Mouse (Mus musculus) CH12.LX (cell line): ENCODE results near the gene Ccdc188. TPM values are rescaled to one million over a fixed set of nuclear protein-coding genes. Genes with fewer than 3 reads are reported as not detected.

ENCODE experiments used
- DNase-seq: peaks from one replicate; pipeline ENCODE4 v3.0.0-alpha.2; 2013; ENCODE audit errors: extremely low read depth
- H3K27ac ChIP-seq: 2 replicates; pipeline ENCODE4 v1.5.1; 2012; ENCODE audit warnings: low read depth, mild to moderate bottlenecking, control low read depth, moderate library complexity; ENCODE audit not compliant: insufficient read depth
- H3K27me3 ChIP-seq: replicated peaks from 2 replicates; pipeline ENCODE3; 2012; ENCODE audit warnings: inconsistent platforms
- H3K36me3 ChIP-seq, 2 experiments: replicated peaks in 1 of 2; 2 replicates each; pipeline versions ENCODE3 to v1.6.1; 2012; ENCODE audit warnings: inconsistent platforms in 1 of 2, low read length in 1 of 2, mild to moderate bottlenecking in 1 of 2, mixed read lengths in 1 of 2, moderate library complexity in 1 of 2; ENCODE audit not compliant: control insufficient read depth in 1 of 2, insufficient read depth in 1 of 2
- H3K4me1 ChIP-seq, 2 experiments: 2 replicates each; pipeline ENCODE4 v1.6.1; 2012; ENCODE audit warnings: inconsistent platforms in 1 of 2, moderate library complexity in 1 of 2; ENCODE audit not compliant: insufficient read depth in 2 of 2, control insufficient read depth in 1 of 2
- H3K4me2 ChIP-seq: 2 replicates; pipeline ENCODE4 v1.6.1; 2012; ENCODE audit warnings: low read depth, mild to moderate bottlenecking, control low read depth; ENCODE audit not compliant: poor library complexity, insufficient read depth, severe bottlenecking
- H3K4me3 ChIP-seq, 3 experiments: fragments of 150-350 bp in 1 of 3; sonication (generic) in 1 of 3; replicated peaks in 1 of 3; 2 replicates each; pipeline versions ENCODE3 to v1.5.1; 2011 to 2012; ENCODE audit warnings: low read depth in 2 of 3, low read length in 2 of 3, mild to moderate bottlenecking in 2 of 3, moderate library complexity in 2 of 3, control low read depth in 1 of 3, improper control_type of control experiment in 1 of 3, inconsistent platforms in 1 of 3, mixed read lengths in 1 of 3; ENCODE audit not compliant: poor library complexity in 1 of 3
- H3K79me2 ChIP-seq: replicated peaks from 2 replicates; pipeline ENCODE4 v1.6.1; 2012; ENCODE audit warnings: mild to moderate bottlenecking, moderate library complexity; ENCODE audit not compliant: control insufficient read depth, poor library complexity, insufficient read depth, severe bottlenecking; ENCODE audit errors: extremely low read depth
- H3K9ac ChIP-seq: 2 replicates; pipeline ENCODE4 v1.6.1; 2012; ENCODE audit warnings: low read depth, mild to moderate bottlenecking, control low read depth, moderate library complexity; ENCODE audit not compliant: insufficient read depth
- H3K9me3 ChIP-seq: replicated peaks from 2 replicates; pipeline ENCODE3; 2012; ENCODE audit warnings: low read length, inconsistent platforms, mixed read lengths
- BHLHE40 ChIP-seq: IDR thresholded peaks from 2 replicates; pipeline ENCODE4 v1.6.1; 2011; ENCODE audit warnings: mild to moderate bottlenecking, low read depth, low read length, improper control_type of control experiment
- CHD1 ChIP-seq: IDR thresholded peaks from 2 replicates; pipeline ENCODE4 v1.6.1; 2012; ENCODE audit warnings: low read depth, low read length, improper control_type of control experiment, inconsistent platforms
- CHD2 ChIP-seq: IDR thresholded peaks from 2 replicates; pipeline ENCODE4 v1.6.1; 2011; ENCODE audit warnings: low read length, improper control_type of control experiment
- CTCF ChIP-seq, 2 experiments: IDR thresholded peaks in 1 of 2; conservative IDR thresholded peaks in 1 of 2; 2 replicates each; pipeline ENCODE4 v1.5.1; 2011 to 2012; ENCODE audit warnings: low read depth in 2 of 2, low read length in 2 of 2, improper control_type of control experiment in 1 of 2, inconsistent platforms in 1 of 2, mild to moderate bottlenecking in 1 of 2, moderate library complexity in 1 of 2
- E2F4 ChIP-seq: IDR thresholded peaks from 2 replicates; pipeline ENCODE4 v1.6.1; 2011; ENCODE audit warnings: low read depth, low read length, improper control_type of control experiment; ENCODE audit not compliant: insufficient replicate concordance
- ETS1 ChIP-seq: conservative IDR thresholded peaks from 2 replicates; pipeline ENCODE4 v1.6.1; 2012; ENCODE audit warnings: low read depth, mild to moderate bottlenecking, inconsistent platforms, low read length, improper control_type of control experiment, moderate library complexity
- GABPA ChIP-seq: IDR thresholded peaks from 2 replicates; pipeline ENCODE4 v1.6.1; 2012; ENCODE audit warnings: low read depth, low read length, improper control_type of control experiment, inconsistent platforms; ENCODE audit not compliant: insufficient replicate concordance
- HCFC1 ChIP-seq: IDR thresholded peaks from 2 replicates; pipeline ENCODE4 v1.6.1; 2012; ENCODE audit warnings: low read depth, mild to moderate bottlenecking, inconsistent platforms, low read length, improper control_type of control experiment
- JUN ChIP-seq: IDR thresholded peaks from 2 replicates; pipeline ENCODE4 v1.6.1; 2011; ENCODE audit warnings: low read depth, mild to moderate bottlenecking, low read length, improper control_type of control experiment, moderate library complexity; ENCODE audit not compliant: insufficient read depth
- JUND ChIP-seq: conservative IDR thresholded peaks from 2 replicates; pipeline ENCODE4 v1.6.1; 2011; ENCODE audit warnings: low read depth, low read length, improper control_type of control experiment
- KAT2A ChIP-seq: IDR thresholded peaks from 2 replicates; pipeline ENCODE4 v1.6.1; 2012; ENCODE audit warnings: low read length, improper control_type of control experiment, inconsistent platforms; ENCODE audit not compliant: insufficient replicate concordance
- MAX ChIP-seq: IDR thresholded peaks from 2 replicates; pipeline ENCODE4 v1.6.1; 2011; ENCODE audit warnings: low read length, improper control_type of control experiment
- MYC ChIP-seq: IDR thresholded peaks from 2 replicates; pipeline ENCODE4 v1.6.1; 2011; ENCODE audit warnings: low read depth, mild to moderate bottlenecking, improper control_type of control experiment, low read length
- NELFE ChIP-seq: IDR thresholded peaks from 2 replicates; pipeline ENCODE4 v1.6.1; 2011; ENCODE audit warnings: low read depth, low read length, improper control_type of control experiment
- NRF1 ChIP-seq: IDR thresholded peaks from 2 replicates; pipeline ENCODE4 v1.6.1; 2014; ENCODE audit warnings: low read depth, mild to moderate bottlenecking, inconsistent platforms, low read length, improper control_type of control experiment, moderate library complexity
- POLR2A ChIP-seq: IDR thresholded peaks from 2 replicates; pipeline ENCODE4 v1.6.1; 2011; ENCODE audit warnings: low read depth, mild to moderate bottlenecking, improper control_type of control experiment, low read length
- RCOR1 ChIP-seq: conservative IDR thresholded peaks from 2 replicates; pipeline ENCODE4 v1.6.1; 2012; ENCODE audit warnings: low read depth, mild to moderate bottlenecking, inconsistent platforms, low read length, improper control_type of control experiment
- SIN3A ChIP-seq: IDR thresholded peaks from 2 replicates; pipeline ENCODE4 v1.6.1; 2012; ENCODE audit warnings: low read length, improper control_type of control experiment, inconsistent platforms
- SMC3 ChIP-seq: IDR thresholded peaks from 2 replicates; pipeline ENCODE4 v1.6.1; 2011; ENCODE audit warnings: low read depth, low read length, improper control_type of control experiment
- TBP ChIP-seq: conservative IDR thresholded peaks from 2 replicates; pipeline ENCODE4 v1.6.1; 2011; ENCODE audit warnings: low read depth, low read length, improper control_type of control experiment
- UBTF ChIP-seq: IDR thresholded peaks from 2 replicates; pipeline ENCODE4 v1.6.1; 2012; ENCODE audit warnings: low read depth, mild to moderate bottlenecking, inconsistent platforms, low read length, improper control_type of control experiment, moderate library complexity
- USF1 ChIP-seq: IDR thresholded peaks from 2 replicates; pipeline ENCODE4 v1.6.1; 2014; ENCODE audit warnings: low read depth, mild to moderate bottlenecking, inconsistent platforms, low read length, improper control_type of control experiment
- USF2 ChIP-seq: conservative IDR thresholded peaks from 2 replicates; pipeline ENCODE4 v1.6.1; 2011; ENCODE audit warnings: low read depth, low read length, improper control_type of control experiment
- ZC3H11A ChIP-seq: IDR thresholded peaks from 2 replicates; pipeline ENCODE4 v1.6.1; 2012; ENCODE audit warnings: low read depth, mild to moderate bottlenecking, inconsistent platforms, low read length, improper control_type of control experiment
- ZKSCAN1 ChIP-seq: IDR thresholded peaks from 2 replicates; pipeline ENCODE4 v1.6.1; 2012; ENCODE audit warnings: low read depth, inconsistent platforms, low read length, improper control_type of control experiment, borderline replicate concordance
- ZMIZ1 ChIP-seq: IDR thresholded peaks from 2 replicates; pipeline ENCODE4 v1.6.1; 2012; ENCODE audit warnings: low read depth, mild to moderate bottlenecking, inconsistent platforms, low read length, improper control_type of control experiment
- ZNF384 ChIP-seq: IDR thresholded peaks from 2 replicates; pipeline ENCODE4 v1.6.1; 2012; ENCODE audit warnings: low read depth, low read length, improper control_type of control experiment, inconsistent platforms
- dilution Hi-C: fragments of 300-500 bp; cut with MboI; formaldehyde crosslinking; loops from 2 replicates; pipeline ENCODE4 v1.14.3; 2020; ENCODE audit warnings: low sequenced_read_pairs; ENCODE audit not compliant: extremely low pct_unique_long_range_greater_than_20kb, extremely low pct_ligation_motif_present
- in situ Hi-C: fragments of 300-500 bp; cut with MboI; formaldehyde crosslinking; loops from 3 replicates; pipeline ENCODE4 v1.14.3; 2019; ENCODE audit warnings: low sequenced_read_pairs, low pct_ligation_motif_present, low pct_unique_long_range_greater_than_20kb, mixed read lengths
- polyA plus RNA-seq: library from polyadenylated mRNA; unstranded; fragments of >175 nt; gene quantifications from 2 replicates; pipeline ENCODE4 v1.2.1, GENCODE M21; 2012; ENCODE audit warnings: low read depth; ENCODE audit not compliant: insufficient read length
- total RNA-seq, 2 experiments: library from RNA; depleted of rRNA; stranded (reverse); fragments of 300-350 nt in 1 of 2; fragments of >200 nt in 1 of 2; gene quantifications; 2 replicates each; pipeline ENCODE4 v1.2.3; 2012 to 2014

Ccdc188 gene
- total and polyA plus RNA-seq, 3 experiments: 0.30 TPM; not detected in 2

DNA sequence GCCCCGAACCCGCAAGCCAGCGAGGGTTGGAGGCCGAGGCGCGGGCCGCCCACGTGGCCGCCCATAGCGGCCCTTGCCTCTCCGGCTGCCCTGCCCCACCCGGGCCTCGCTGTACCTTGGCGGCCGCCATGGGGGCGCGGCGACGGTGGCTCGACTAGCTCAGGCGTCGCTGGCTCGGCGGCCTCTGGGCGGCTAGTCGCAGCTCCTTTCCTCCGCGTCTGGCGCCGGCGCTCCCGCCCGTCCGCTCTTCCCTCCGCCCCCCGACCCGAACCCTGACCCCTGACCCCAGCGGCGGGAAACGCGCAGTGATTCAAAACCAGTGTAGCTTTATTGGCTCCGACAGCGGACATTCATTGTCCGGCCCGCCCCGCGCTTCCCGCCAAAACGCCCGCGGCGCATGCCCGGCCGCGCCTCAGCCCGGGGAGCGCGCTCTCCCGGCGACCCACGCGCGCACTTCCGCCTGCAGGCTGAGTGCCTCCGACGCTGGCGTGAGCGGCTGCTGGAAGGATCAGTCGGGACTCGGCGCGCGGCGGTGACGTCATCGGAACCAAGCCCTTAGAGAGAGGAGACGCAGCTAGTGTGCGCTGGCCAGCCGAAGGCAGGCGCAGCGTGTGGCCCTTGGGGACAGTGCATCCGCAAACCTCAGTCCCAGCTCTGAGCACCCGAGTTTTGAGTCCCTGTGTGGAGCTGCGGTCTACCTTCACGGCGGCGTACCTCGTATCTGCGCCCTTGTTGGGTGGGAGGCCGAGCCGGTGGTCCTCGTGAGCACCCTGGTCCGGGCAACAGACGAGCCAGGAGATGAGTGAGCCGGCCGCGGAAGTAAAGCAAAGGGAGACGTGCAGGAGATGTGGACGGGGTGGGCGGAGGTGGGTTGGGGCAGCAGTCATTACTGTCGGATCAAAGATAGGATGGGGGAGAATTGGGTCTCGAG lies 31.0 kb downstream of the Ccdc188 start, which contains the start of the genes Trmt2a and Ranbp1 (continued):
- TF ChIP-seq E2F4 (peak; percentile 98), GABPA (peak; percentile 79), ETS1 (peak; percentile 72), SIN3A (peak; percentile 98), ZKSCAN1 (peak; percentile 6; the same call in 1 of the 2 replicates), NELFE (peak; percentile 98), CHD2 (peak; percentile 98), CTCF (conservative IDR thresholded peaks at IDR 0.05 in 1 of 2, IDR thresholded peaks at IDR 0.05 in 1 of 2; ENCODE audit: low read depth in 2 of 2, low read length in 2 of 2) (no peak), POLR2A (peak; percentile 93), UBTF (no peak; the same call in none of the 2 replicates)
- TF ChIP-seq, all 38 proteins: peak for 24

- dilution Hi-C loops: no loop called here
- peaks cover 63 to 77% of the 10 kb centered on the region in 2 experiments for H3K36me3 ChIP-seq
- H3K27ac ChIP-seq: peak overlapping the region; percentile 69
- H3K79me2 ChIP-seq: peaks cover 63% of the 10 kb centered on the region
- H3K9me3 ChIP-seq: no peaks in the 10 kb centered on the region
- DNase-seq: peak; percentile 77
- H3K27me3 ChIP-seq: no peaks in the 10 kb centered on the region
- peak overlapping the region; percentile 94 for H3K4me2 ChIP-seq
- in situ Hi-C loops: no loop called here
- TF ChIP-seq ETS1 (no peak), ZKSCAN1 (peak; percentile 37; the same call in 1 of the 2 replicates), SMC3 (no peak), JUN (no peak), KAT2A (no peak), BHLHE40 (no peak), ZNF384 (no peak), CTCF (conservative IDR thresholded peaks at IDR 0.05 in 1 of 2, IDR thresholded peaks at IDR 0.05 in 1 of 2; ENCODE audit: low read depth in 2 of 2, low read length in 2 of 2) (no peak), NRF1 (no peak), HCFC1 (no peak), USF2 (no peak), POLR2A (peak; percentile 27; the same call in 1 of the 2 replicates), MAX (peak; percentile 66; the same call in 1 of the 2 replicates), SIN3A (0 out of 2 replicates have a peak, but pooled peaks have one; percentile 23), USF1 (no peak), CHD1 (no peak), UBTF (no peak), JUND (no peak), ZMIZ1 (no peak), TBP (0 out of 2 replicates have a peak, but pooled peaks have one; percentile 10), MYC (peak; percentile 83), ZC3H11A (no peak), RCOR1 (no peak)
- peak overlapping the region; percentile 93 for H3K9ac ChIP-seq
- peaks cover 16 to 51% of the 10 kb centered on the region in 2 experiments for H3K4me1 ChIP-seq
- H3K4me3 ChIP-seq: peak overlapping the region; percentile 76 to 84 (median 78)
These were observed 31.8 kb downstream of the Ccdc188 start for GRCm38 (mm10) chr16:18249364-18249967.
